Mouse (Mus musculus) stomach, postnatal 0 days (tissue): ENCODE data around the gene Grhl1.

Experiments
- CTCF ChIP-seq: IDR thresholded peaks from 2 replicates; pipeline ENCODE4 v1.5.1; 2016; ENCODE audit warnings: antibody characterized with exemption, low read depth, mild to moderate bottlenecking, moderate library complexity
- EP300 ChIP-seq: optimal IDR thresholded peaks from 2 replicates; pipeline ENCODE3; 2016; ENCODE audit warnings: antibody characterized with exemption

DNA sequence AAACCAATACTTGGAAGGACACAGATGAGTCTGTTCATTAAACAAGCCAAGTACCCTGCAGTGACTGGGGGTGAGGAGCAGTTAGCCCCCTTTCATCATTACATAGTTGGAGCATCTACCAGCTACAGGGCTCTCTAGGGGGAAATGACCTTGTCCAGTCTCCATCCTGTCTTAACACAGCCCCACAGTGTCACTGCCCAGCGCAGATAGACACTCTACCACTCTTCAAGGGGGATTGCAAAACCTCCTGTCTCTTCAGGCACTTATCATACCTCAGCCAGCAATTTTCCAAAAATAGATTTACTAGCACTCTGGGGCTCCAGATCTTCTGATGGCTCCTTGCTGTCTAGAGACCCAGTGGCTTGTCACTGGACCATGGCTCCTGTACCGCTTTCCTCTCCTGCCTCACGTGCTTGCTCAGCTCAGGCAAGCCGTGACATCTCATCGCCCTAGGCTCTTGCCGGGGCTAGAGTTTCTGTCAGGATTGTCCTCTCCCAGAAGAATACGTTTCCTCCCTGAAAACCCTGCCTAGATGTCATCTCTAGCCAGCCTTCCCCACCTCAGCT, 8.6 kb upstream of the Grhl1 start:
- no peak for TF ChIP-seq CTCF
- TF ChIP-seq EP300: no peak
